Mouse (Mus musculus) olfactory bulb, adult 2 months (tissue): ENCODE measurements around the gene Fgfr2.

Source experiments
- CTCF ChIP-seq: fragments of 200-500 bp; IDR thresholded peaks from 2 replicates; pipeline ENCODE4 v1.5.1; 2012; ENCODE audit warnings: low read depth, mild to moderate bottlenecking, low read length, moderate library complexity; ENCODE audit not compliant: insufficient read depth
- POLR2A ChIP-seq: fragments of 200-500 bp; IDR thresholded peaks from 2 replicates; pipeline ENCODE4 v1.6.1; 2012; ENCODE audit warnings: mild to moderate bottlenecking, low read depth, low read length, moderate library complexity; ENCODE audit not compliant: insufficient read depth

- TF ChIP-seq CTCF (no peak), POLR2A (no peak)
These were observed 9.6 kb upstream of the Fgfr2 start for GRCm38 (mm10) chr7:133132702-133133101.
